Mouse (Mus musculus): ENCODE measurements around the gene Aldh3b2.

Gene Aldh3b2

GRCm38 (mm10) chr19:3972229-3972628 is at the start of gene Aldh3b2:
Gene Aldh3b2, plus strand, starts transcription at chr19:3972328.
- DNase-seq (ENCODE audit: low spot score) = peak; percentile 53

GRCm38 (mm10) chr19:3922661-3923371 is 49.3 kb upstream of the Aldh3b2 start:
- DNase-seq (ENCODE audit: low spot score) = no peak

- peak; percentile 41 for DNase-seq (ENCODE audit: low spot score)
These were observed 48.5 kb upstream of the Aldh3b2 start for GRCm38 (mm10) chr19:3923586-3923985.

GRCm38 (mm10) chr19:3924190-3924589 is 47.9 kb upstream of the Aldh3b2 start:
- no peak for DNase-seq (ENCODE audit: low spot score)

GRCm38 (mm10) chr19:3924868-3925267 is 47.3 kb upstream of the Aldh3b2 start:
- DNase-seq (ENCODE audit: low spot score) = no peak

GRCm38 (mm10) chr19:3925859-3926258 is 46.3 kb upstream of the Aldh3b2 start:
- DNase-seq (ENCODE audit: low spot score) = no peak

- no peak for DNase-seq (ENCODE audit: low spot score)
These were observed 45.8 kb upstream of the Aldh3b2 start for GRCm38 (mm10) chr19:3926279-3926678.

- no peak for DNase-seq (ENCODE audit: low spot score)
These were observed 45.4 kb upstream of the Aldh3b2 start for GRCm38 (mm10) chr19:3926685-3927084.

- no peak for DNase-seq (ENCODE audit: low spot score)
These were observed 44.1 kb upstream of the Aldh3b2 start for GRCm38 (mm10) chr19:3927989-3928388.

- no peak for DNase-seq (ENCODE audit: low spot score)
These were observed 43.3 kb upstream of the Aldh3b2 start for GRCm38 (mm10) chr19:3928779-3929178.

- no peak for DNase-seq (ENCODE audit: low spot score)
These were observed 42.8 kb upstream of the Aldh3b2 start, which contains the start of gene Aldh3b1 for GRCm38 (mm10) chr19:3929211-3929941. Gene Aldh3b1, minus strand, starts transcription at chr19:3929808.

- DNase-seq (ENCODE audit: low spot score) = no peak
These were observed 41.7 kb upstream of the Aldh3b2 start for GRCm38 (mm10) chr19:3930262-3931057.

- DNase-seq (ENCODE audit: low spot score) = no peak
These were observed 40.4 kb upstream of the Aldh3b2 start for GRCm38 (mm10) chr19:3931716-3932115.

GRCm38 (mm10) chr19:3935032-3935895 is 36.9 kb upstream of the Aldh3b2 start, which contains the start of gene Unc93b1:
Gene Unc93b1, plus strand, starts transcription at chr19:3935186.
- peak; percentile 73 for DNase-seq (ENCODE audit: low spot score)

- peak; percentile 65 for DNase-seq (ENCODE audit: low spot score)
These were observed 36.0 kb upstream of the Aldh3b2 start for GRCm38 (mm10) chr19:3935896-3936850.

- no peak for DNase-seq (ENCODE audit: low spot score)
These were observed 29.8 kb upstream of the Aldh3b2 start for GRCm38 (mm10) chr19:3942315-3942714.

- peak; percentile 30 for DNase-seq (ENCODE audit: low spot score)
These were observed 29.0 kb upstream of the Aldh3b2 start for GRCm38 (mm10) chr19:3942986-3943735.

- no peak for DNase-seq (ENCODE audit: low spot score)
These were observed 26.1 kb upstream of the Aldh3b2 start for GRCm38 (mm10) chr19:3945872-3946564.

- peak; percentile 77 for DNase-seq (ENCODE audit: low spot score)
These were observed 25.4 kb upstream of the Aldh3b2 start for GRCm38 (mm10) chr19:3946715-3947114.
